Mouse (Mus musculus): ENCODE results near the gene Mns1. TPM values are rescaled to one million over a fixed set of nuclear protein-coding genes. Genes with fewer than 3 reads are reported as not detected.

Gene Mns1
- under 1 TPM in 1 of 2 experiments, not detected in 1; 0.29 TPM for total RNA-seq (2023)

DNA sequence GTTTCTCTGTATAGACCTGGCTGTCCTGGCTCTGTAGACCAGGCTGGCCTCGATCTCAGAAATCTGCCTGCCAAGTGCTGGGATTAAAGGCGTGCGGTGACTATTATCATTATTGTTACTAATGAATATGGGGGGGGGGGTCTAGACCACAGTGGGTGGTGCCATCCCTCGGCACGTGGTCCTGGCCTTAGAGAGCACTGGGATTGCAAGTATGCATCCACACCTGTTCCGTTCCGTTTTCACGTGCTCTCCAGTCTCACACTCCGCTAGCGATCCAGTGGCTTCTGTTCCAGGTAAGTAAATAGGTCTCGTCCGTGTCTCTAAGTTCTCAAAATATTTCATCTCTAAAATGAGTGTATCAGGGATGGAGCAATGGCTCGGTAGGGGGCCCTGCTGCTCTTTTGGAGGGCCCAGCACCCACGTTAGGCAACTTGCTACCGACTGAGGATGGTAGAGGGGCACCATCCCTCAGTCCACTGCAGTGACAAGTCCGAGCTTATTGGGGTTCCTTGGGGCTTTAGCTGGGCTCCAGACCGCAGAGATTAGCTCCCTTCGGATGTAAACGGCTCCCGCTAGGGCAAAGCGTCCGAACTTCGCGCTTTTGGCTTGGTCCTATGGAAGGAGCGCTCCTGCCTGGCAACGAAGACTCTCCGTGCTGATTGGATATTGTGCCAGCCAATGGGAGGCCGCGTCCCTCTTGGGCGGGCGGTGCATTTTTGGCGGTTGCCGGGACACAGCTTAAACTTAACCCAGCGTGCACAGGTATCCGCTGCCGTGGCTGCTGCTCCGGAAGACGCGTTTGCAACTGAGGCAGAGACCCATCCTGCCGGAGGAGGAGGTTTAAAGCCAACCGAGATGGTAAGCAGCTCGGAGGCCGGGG is at the start of gene Mns1:
Gene Mns1 (plus strand): TSS at position 190 of the 880 bp plus-strand sequence.

GRCm38 (mm10) chr9:72492194-72492565 is 54.4 kb downstream of the Mns1 start, which contains the start of gene Tex9:
Tex9 (minus strand) TSS chr9:72492212.

Other genes starting within 250 kb of the Mns1 start
- 10 to 100 TPM; 34.1 to 35.8 TPM for gene Zfp280d, start 163.2 kb upstream of the Mns1 start, total RNA-seq (2023)
- gene Tex9, start 54.2 kb downstream of the Mns1 start, total RNA-seq (2023) = 1 to 10 TPM; 2.0 TPM
- gene Rfx7, start 94.2 kb downstream of the Mns1 start, total RNA-seq (2023) = 10 to 100 TPM; 28.1 to 30.4 TPM
- 10 to 100 TPM; 10.3 to 19.5 TPM for gene Nedd4, start 224.3 kb downstream of the Mns1 start, total RNA-seq (2023)

All from monocyte, adult 59 days (primary cell).